Mouse (Mus musculus) adrenal gland, adult 8-10 months (tissue): ENCODE data around the gene Dusp13. TPM values are rescaled to one million over a fixed set of nuclear protein-coding genes. Genes with fewer than 3 reads are reported as not detected.

ENCODE experiments used
- DNase-seq: peaks from one replicate; pipeline ENCODE4 v3.0.0; 2022
- total RNA-seq, 4 experiments: library from RNA; stranded (reverse); gene quantifications; 2 replicates each; pipeline ENCODE4 v1.2.4; 2022

The Dusp13 gene
- total RNA-seq, 4 experiments from 2014 or later = 0.44 to 0.86 (median 0.56) TPM

DNA sequence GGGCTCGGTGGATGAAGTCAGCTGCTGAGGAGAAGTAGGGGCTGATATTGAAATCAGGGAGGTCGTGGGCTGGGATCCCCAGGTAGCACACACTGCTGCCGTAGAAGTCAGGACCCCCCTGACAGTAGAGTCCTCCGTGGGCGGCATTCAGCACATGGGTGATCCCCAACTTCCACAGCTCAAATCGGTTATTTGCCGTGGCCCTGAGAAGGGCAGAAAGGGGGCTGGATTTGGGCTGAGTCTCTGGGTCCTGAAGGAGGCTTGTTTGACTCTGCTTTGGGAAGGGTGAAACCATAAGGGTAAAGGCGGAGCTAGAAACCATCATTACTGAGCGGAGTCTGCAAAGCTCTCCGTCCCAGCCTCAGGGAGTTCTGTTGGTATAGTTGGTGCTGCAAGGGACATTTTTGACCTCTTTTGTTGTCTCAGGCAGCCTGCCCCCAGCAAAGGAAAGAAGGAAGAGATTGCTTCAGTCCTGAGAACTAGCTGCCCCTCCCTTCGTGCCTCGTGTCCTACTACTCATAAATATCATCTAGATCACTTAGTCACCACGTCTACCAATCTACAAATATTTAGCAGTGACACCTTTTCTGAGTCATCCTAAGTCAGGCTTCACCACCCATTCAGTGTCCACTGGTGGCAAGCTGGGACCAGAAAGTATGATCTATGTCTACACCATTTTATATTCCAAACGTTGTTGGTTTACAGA is 3.4 kb downstream of the Dusp13 start:
- no peak for DNase-seq

DNA sequence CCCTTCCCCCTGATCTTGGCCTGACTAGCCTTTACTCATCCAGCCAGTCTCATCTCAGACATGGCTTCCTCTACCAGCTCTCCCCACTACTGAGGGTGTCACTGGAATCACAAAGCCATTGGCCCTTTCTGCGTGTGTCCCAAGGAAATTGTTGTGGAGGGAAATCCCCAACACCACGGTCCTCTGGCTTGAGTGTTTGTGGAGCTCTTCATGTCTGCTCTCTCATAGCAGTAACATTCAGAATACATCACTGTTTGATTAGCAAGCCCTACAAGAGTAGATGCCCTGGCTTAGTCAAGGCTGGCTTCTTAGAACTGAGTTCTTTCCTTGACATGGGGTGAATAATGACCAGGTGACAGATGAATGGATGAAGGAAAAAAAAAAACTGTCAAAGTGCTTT is 4.1 kb downstream of the Dusp13 start:
- no peak for DNase-seq

DNA sequence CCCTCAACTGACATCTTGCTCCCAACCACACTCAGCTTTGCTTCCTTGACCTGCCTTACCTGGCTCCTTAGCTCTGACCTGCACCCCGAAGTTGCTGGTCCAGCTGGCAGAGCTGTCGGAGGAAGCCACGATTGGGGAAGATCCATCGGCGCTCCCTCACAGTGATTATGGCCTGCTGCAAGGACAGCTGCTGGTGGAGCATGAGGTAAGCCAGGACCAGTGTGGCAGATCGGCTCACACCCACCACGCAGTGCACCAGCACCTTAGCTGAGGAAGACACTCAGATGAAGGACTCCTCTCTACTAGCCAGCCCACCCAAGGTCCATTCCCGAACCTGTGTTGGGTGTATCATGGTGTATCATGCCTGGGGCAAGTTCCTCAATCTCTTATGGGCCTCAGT is 4.7 kb downstream of the Dusp13 start:
- DNase-seq = no peak

DNA sequence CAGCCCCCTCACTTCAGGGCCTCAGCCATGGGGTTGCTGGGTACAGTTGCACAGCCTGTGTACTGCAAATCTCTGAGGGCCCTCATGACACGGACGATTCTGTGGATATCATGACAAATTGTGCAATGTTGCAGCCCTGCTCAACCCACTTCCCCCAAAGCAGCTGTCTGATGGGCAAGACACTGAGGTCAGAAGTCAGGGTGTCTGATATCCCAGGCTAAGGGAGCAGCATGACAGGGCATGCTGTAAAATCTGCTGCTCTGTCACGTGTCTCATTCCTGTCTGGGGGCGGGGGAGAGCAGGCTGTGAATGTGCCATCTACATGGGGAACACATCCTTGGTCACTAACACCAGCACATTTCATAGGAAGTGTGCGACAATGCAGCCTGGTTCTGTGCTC is 5.8 kb downstream of the Dusp13 start:
- no peak for DNase-seq

DNA sequence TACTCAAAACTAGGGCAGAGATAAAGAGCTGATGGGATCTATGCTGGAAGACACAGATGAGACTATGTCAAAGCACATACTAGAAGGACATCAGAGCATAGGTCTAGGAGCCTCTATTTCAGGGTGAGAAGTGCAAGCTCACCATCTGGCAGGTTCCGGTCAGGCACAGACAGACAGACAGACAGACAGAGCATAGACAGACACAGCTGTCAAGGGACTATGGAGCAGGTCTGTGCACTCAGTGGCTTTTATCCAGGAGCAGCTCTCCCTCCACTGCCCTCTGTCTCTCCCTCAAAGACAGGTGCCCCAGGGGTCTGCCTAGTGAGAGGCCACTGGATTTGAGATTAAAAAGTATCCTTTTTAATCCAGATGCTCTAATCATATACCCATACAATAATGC is 6.8 kb downstream of the Dusp13 start:
- no peak for DNase-seq

DNA sequence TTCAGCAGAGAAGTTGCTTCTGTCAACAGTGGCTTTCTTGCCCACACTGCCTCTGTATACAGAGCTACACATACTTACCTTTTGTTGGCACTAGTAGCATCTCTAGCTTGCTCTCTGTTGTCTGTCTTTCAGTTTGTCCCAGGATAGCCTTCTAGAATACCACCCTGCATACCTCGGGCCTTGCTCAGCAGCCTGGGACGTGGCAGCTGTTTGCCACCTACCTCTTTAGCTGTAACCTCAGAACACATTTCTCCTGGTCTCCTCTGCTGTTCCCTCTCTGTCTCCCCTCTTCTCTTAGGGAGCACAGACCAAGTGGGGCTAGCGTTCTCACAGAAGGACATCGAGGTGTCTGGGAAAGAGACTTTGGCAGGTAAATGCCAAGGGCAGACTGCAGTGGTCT is 8.5 kb downstream of the Dusp13 start:
- DNase-seq = no peak

DNA sequence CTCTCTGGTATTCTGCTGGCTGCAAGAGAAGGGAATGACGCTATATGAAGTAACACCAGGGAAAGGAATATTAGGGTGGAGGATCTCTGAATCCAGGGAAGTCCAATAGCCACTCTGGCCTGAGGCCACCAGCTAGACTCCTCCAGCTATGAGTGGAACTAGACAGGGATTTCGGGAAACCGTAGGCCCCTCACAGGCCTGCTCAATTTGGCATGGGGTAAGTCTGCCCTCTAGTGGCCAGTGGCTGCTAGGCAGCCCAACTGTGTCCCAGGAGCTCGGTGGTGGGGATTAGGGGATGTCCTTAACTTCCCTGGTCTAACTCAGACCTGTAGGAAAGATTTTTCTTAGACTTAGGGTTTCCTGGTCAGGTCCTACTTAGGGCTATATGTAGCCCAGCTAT is 9.2 kb downstream of the Dusp13 start:
- DNase-seq = peak; percentile 55

DNA sequence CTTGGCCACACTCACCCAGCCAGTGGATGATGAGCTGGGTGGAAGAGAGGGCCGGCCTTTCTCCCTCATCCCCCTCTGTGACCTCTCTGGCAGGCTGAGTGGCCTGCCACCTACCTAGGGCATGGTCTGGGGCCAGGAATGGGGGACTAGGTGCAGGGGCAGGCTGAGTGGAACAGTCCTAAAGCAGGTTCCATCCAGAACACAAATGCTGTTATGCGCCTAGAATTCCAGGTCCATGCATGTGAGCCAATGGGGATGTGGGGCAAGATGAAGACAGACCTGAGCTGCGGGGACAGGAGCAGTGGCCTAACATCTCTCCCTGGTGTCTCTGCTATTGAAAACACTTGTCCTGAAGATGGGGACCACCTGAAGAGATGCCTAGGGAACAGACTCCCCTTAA is 9.7 kb downstream of the Dusp13 start:
- no peak for DNase-seq

DNA sequence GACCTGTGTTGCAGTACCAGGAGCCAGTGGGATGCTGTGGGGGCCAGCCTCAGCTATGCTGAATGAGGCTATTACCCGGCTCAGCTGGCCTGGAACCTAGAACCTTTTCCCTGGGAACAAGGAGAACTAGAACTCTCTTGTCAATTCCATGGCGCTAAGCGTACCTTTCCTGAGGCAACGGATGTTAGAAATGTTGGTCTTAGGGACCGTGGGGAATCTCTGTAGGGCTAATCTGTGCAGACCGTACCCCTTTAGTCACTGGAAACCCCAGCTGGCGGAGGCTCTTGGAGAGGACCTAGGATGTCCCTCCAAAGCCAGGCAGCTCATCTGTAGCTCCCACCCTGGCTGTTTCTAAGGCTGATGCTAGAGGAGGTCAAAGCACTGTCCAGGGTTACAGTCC is 10.6 kb downstream of the Dusp13 start:
- DNase-seq = no peak

DNA sequence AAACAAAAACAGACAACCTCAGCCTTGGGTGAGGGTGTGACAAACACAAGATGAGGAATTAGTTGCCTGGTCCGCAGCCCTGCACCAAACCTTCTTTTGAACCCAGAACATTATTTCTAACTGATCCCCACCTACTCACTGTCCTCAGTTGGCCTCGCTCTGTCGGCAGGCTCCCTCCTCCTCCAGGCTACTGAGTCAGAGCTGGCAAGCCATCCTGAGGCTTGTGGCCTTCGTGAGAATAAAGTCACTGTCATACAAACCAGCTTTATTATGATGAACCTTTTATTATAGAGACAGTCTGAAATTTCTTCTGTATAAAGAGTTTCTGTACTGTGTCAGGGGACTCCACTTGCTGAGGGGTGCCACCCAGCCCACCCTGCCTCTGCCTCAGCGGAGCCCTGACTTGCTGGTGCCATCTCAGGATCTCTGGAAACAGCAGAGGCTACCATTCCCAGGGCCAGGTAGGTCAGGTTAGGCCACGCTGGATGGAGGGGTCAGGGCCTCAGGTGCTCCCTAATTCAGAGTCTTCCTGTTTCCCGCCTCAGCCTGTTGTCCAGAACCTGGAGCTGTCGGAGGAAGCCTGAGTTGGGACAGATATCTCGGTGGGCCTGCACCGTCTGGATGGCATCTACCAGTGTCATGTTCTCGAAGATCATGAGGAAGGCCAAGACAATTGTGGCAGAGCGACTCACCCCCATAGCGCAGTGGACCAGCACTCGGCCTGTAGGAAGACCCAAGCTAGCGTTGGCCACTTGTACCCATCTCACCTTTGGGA is 17.7 kb downstream of the Dusp13 start:
- no peak for DNase-seq

DNA sequence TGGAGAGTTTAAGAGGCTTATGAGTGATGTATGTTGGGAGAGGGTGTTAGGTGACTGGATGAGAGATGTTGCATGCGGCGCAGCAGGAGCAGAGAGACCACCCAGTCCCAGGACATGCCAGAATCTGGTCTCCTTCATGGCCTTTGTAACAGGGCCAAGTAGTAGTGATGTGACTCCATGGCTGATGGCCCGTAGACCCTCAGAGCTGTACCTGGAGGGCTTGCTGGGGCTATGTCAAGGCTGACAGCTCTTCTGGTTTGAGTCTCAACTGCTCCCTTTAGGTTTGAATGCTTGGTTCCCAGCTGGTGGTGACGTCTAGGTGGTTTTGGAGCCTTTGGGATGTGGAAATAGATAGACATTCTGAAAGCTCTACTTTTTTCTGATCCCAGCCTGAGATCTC is 21.0 kb downstream of the Dusp13 start:
- no peak for DNase-seq

DNA sequence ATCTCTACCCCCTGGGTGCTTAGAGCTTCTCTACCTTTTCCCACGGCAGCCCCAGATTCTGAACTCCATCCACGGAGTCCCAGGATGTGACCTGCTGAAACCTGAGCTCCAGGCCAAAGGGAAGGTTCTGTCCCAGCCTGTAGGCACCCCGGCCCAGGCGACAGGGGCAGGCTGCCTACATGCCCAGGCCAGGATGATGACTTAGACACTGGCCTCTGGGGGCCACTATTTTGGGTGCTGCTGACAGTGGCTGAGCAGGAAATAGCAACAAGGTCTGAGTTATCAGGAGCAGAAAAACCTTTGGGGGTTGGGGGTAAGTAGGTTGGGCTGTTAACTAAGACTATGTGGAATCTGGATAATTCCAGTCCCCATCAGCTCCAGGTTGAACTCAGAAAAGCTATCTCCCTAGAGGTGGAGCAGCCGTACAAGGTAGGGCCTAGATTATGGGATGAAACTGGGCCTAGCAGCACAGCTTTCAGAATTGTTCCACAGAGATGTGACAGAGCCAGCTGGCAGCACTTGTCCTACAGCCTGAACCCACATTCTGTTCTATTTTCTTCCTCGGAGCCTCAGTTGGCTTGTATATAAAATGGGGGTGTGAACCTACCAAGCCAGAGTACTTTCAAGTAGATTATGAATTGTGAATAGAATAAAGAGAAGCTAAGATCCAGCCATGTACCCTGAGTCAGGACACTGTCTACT is 21.8 kb downstream of the Dusp13 start:
- no peak for DNase-seq

DNA sequence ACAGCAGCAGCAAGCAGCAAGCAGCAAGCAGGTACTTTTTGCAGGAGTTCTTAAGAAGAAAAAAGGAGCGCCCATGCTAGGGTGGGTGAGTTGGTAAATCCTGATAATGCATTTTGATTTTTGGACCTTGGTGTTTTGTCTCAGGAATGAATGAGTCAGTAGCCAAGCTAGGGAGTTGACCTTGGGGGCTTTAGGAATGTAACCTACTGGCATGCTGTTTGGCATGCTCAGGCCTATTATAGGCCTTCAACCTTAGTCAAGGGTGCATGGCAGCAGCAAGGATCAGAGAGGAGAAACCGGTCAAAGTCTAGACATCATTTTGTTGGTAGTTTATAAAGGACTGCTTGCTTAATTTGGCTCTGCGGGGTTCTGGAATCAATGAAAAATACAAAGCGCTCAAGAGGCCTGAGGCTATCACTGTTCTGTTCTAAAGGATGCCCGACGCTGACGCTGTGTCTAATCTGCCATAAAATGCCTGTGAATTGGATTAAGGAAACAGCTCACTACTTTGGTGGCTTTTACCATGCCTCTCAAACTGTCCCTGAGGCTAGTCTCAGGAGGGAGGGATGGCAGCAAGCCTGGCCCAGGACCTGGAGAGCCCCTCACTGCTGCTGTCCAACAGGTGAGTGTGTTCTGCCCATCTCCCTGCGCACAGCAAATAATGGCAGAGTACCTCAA is 28.8 kb downstream of the Dusp13 start:
- DNase-seq = peak; percentile 35

DNA sequence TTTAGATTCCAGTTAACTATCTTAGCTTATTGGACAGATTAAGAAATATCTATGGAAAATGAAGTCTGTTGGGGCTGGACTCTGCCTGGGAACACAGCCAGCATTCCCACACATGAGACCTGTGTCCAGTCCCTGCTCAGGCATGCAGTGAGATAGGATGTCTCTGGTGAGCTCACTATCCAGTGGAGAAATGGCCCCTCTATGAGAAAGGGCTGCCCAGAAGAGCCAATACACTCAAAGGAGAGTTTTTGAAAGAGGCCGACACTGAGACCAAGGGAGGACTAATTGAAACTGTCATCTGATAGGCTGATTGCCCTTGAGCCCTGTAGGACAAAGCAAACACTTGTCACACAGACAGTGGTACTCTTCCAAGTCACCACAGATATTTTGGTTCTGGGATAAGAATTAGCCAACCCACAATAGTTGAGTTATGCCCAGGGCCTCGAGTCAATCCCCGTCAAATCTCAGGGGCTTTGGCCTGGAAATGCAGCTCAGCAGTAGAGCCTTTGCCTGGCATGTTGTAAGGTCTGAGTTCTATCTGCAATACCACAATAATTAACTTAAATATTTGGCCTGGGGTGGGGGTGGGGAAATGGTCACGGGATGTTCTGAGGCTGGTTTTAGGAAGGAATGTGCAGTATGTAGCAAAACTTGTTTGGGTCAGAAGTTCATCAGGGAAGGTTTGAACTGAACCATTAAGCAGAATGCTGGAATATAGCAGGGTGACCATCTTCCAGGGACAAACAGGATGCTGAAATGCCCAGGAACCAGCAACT is 30.4 kb downstream of the Dusp13 start:
- no peak for DNase-seq

DNA sequence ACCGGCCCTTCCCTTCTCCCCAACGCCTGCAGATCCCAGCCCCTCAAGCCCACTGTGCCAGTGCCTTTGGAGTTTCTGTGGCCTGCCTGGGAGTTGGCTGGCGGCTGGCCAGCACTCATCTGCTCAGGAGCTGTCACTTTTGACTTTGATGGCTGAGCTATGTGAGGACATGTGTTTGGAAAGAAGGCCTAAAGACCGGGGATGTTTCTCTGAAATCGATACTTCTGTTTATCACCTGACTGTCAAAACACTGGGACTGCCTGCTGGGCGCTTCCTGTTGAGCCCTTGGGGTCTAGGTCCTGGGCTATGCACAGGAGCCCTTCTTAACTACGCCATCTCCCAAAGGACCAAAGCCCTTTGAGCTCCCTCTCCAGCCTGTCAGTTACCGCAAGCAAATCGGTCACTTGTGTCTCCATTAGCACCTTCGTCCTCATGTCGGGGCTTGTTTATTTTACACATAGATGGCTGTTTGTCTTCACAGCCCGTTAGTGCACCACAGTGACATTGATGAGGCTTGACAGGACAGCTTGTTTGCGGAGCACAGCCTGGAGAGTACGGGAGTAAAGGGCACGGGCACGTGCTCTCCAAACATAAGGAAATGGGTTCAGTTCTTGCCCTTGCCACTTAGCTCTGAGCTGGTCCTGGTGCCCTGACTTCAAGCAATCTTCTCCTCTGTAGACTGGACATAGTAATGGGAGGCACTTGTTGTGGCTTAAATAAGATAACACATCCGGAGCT is 31.2 kb downstream of the Dusp13 start:
- DNase-seq = no peak

DNA sequence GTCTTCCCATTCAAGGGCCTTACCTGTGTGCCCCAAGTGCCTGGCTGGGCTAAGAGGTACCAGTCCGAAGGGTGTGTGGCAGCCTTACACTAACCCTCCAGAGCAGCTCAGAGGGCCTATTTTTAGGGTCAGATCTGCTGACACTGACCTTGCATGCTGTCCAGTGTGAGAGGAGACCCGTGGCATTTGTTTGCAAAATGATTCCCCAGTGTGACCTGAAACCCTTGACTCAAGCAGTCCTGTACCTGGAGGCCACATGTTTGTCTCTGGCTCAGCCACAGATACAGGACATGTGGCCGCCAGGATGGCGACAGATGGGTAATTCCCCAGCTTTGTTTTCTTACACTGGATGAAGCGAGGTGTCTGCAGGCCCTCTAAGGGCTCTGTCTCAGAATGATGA is 36.5 kb downstream of the Dusp13 start, which contains the start of gene Dupd1:
Gene Dupd1 (minus strand): TSS at position 91 of the 400 bp plus-strand sequence.
- no peak for DNase-seq

DNA sequence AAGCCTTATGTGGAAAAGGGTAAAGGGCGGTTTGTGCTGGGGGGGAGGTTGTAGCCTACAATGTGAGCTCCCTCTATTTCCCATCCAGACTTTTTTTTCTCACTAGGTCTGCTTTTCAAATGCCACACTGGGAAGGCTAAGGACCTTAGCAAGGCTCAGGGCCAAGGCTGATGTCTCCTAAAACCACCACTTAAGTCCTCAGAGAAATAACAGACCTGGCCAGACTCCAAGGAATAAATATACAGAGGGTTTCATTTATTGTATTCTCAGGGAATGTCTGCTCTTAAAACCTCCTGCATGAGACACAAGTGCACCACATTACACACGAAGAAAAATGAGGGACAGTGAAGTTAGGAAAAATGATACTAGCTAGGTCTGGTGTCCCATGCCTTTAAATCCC is 39.8 kb downstream of the Dusp13 start:
- DNase-seq = no peak

DNA sequence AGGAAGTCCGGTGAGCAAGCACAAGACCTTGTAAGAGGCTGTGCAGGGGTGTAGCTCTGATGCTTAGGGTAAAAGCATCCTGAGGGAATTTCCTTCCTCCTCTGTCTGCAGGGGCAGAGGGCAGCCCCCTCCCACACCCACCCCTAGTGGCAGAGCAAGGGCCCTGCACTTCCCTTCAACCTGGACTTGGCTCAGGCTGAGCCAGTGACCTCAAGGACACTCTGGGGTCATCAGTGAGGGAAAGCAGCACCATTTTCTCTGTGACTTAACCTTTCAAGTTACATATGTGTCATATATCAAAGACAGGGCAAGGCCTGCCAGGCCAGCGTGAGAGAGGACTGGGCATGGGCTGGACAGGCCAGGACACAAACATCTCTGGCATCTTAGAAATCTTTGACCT is 41.4 kb downstream of the Dusp13 start:
- DNase-seq = peak; percentile 65

DNA sequence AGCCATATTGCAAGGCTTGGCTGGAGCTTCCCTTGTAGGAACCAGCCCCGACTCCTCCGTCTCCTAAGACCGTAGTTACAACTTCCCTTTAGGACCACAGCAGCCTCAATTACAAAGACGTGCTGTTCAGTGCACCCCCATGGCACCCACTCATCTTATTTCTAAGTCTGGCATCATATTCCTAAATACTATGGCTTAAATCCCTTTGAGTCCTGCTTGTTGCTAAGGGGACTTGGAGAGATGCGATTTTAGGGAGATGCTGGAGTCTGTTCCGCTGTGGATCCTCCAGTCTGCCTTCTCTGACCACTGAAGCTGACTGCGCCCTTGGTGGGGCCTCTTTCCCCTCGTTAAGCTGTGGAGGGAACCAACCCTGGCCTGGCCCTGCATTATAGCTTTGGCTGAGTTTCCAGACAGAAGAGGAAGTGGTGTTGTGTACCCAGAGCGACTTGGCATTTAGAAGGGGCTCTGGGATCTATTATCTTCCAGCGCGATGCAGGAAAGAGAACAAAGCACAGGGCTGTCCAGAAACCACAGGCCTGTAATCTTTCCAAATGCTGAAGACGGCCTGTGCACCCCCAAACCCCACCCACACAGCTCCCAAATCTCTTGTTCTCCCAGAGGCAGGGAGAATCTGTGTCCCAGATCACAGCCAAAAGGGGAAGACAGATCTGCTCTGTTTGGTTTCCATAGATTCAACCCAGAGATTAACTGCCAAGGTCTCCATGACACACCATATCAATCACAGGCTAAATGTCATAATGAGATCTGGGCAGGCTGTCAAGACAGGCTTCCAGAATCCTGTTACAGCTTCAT is 44.0 kb downstream of the Dusp13 start:
- peak; percentile 51 for DNase-seq

DNA sequence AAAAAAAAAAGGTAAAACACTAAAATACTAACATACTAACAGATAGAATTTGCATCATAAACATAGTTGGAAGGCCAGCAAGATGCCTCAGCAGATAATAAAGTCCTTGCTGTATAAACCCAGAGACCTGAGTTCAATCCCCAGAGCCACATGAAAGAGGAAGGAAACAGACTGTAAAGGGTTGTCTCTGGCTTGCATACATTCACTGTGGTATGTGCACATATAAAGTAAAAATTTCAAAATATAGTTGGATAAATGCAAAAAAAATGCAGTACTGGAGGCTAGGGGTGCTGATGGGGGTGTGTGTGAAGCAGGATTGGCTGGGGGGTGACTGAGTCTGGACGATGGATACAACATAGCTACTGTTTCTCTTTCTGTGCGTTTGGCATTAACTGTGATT is 45.5 kb downstream of the Dusp13 start:
- no peak for DNase-seq

DNA sequence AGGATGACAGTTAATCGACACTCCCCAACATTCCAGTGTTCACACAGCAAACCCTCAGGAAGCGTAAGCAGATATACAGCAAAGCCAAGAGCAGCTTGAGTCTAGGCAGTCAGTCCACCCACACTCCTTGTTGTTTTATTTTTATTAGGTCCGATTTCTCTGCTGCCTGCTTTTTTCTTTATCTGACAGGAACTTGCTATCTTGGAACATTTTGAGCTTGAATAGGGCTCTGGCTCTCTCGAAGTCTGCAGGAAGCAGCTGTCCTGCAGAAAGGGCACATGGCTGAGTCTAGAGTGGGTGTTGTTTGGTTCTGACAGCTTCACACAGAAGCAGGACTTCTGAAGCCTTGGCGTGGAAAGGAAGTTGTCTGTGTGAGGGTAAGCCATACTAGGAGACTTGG is 47.7 kb downstream of the Dusp13 start:
- no peak for DNase-seq
